Mouse (Mus musculus): ENCODE measurements around the gene AI854703. TPM values are rescaled to one million over a fixed set of nuclear protein-coding genes. Genes with fewer than 3 reads are reported as not detected.
A peak's percentile ranks its signal among the peaks of the same experiment; 100 is the strongest.

The AI854703 gene
- total and polyA plus RNA-seq, 2 experiments = under 0.01 to 0.06 TPM

DNA sequence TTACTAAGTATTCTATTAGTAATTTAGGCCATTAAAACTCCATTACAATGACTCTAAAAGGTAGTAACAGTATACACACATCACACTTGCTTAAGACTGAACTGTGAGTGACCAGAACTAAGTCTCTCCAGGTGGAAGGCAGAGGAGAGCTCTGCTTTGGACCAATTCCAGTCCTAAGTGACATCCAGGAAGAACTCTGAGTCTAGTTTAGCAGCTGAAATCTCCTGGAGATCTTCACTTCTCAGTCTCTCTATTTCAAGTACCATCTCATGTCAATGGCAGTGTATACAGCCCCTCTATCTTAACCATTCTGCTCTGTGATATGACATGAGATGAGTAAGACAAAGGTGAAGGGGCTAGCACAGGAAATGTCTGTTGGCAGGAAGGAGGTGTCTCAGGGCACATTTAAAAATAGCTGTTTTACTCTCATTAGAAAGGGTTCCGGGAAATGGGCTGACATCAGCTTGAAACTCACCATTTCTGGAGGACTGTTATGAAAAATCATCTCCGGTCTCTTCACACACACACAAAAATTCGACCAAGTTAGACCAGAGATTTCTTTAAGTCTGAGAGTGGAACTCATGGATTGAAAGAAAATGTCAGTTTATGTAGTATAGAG is 55.0 kb downstream of the AI854703 start:
- TF ChIP-seq CTCF (IDR thresholded peaks at IDR 0.05; ENCODE audit: low read depth, low read length) (no peak), POLR2A (IDR thresholded peaks at IDR 0.05; ENCODE audit: extremely low read depth, insufficient read depth, low read length) (no peak)
- H3K4me3 ChIP-seq (ENCODE audit: insufficient read depth, low read depth, low read length) = no peak overlapping the region
- peak overlapping the region; percentile 74; the same call in 1 of the 2 replicates for H3K27ac ChIP-seq (replicated peaks; ENCODE audit: insufficient read depth, low read depth, low read length)
- peak; percentile 25 for DNase-seq (ENCODE audit: extremely low read depth, low read depth, low spot score)
- no peaks in the 10 kb centered on the region for H3K27me3 ChIP-seq (ENCODE audit: control insufficient read depth, insufficient read depth, low read length)
- 71% methylated on average over 3 of the region's 3 CpGs for WGBS
- no peak overlapping the region for H3K9ac ChIP-seq (ENCODE audit: low read depth, low read length)
- H3K79me2 ChIP-seq (ENCODE audit: control insufficient read depth, insufficient read depth, low read length) = peaks cover 3% of the 10 kb centered on the region; the same call in 1 of the 2 replicates
- H3K36me3 ChIP-seq (ENCODE audit: control insufficient read depth, insufficient read depth, low read length) = peaks cover 7% of the 10 kb centered on the region
- H3K4me1 ChIP-seq (ENCODE audit: control insufficient read depth, insufficient read depth, low read length) = peaks cover 8% of the 10 kb centered on the region; the same call in 1 of the 2 replicates

- DNase-seq (ENCODE audit: extremely low read depth, low read depth, low spot score) = no peak
- no peak for TF ChIP-seq CTCF (IDR thresholded peaks at IDR 0.05; ENCODE audit: low read depth, low read length)
- no peak for TF ChIP-seq POLR2A (IDR thresholded peaks at IDR 0.05; ENCODE audit: extremely low read depth, insufficient read depth, low read length)
- 79% methylated on average over 4 of the region's 4 CpGs for WGBS
- Histone ChIP-seq H3K36me3 (ENCODE audit: control insufficient read depth, insufficient read depth, low read length) (peaks cover 7% of the 10 kb centered on the region), H3K27ac (replicated peaks; ENCODE audit: insufficient read depth, low read depth, low read length) (peak overlapping the region; percentile 74), H3K9ac (ENCODE audit: low read depth, low read length) (0 out of 2 replicates have a peak overlapping the region, but pooled peaks have one; percentile 62), H3K79me2 (ENCODE audit: control insufficient read depth, insufficient read depth, low read length) (peaks cover 3% of the 10 kb centered on the region; the same call in 1 of the 2 replicates), H3K27me3 (ENCODE audit: control insufficient read depth, insufficient read depth, low read length) (no peaks in the 10 kb centered on the region), H3K4me1 (ENCODE audit: control insufficient read depth, insufficient read depth, low read length) (peaks cover 6% of the 10 kb centered on the region; the same call in 1 of the 2 replicates), H3K4me3 (ENCODE audit: insufficient read depth, low read depth, low read length) (no peak overlapping the region)
Observed at GRCm38 (mm10) chr6:48682271-48682670, 55.7 kb downstream of the AI854703 start.

Other genes with a start within 250 kb of the AI854703 start
- 5.2 and 6.1 TPM in 2 replicates for gene Krba1, start 231.2 kb upstream of the AI854703 start, total RNA-seq (2014; rRNA removed)
- gene Krba1, start 231.2 kb upstream of the AI854703 start, polyA plus RNA-seq (2012; rRNA removed) = 6.6 and 9.2 TPM in 2 replicates
- gene Zfp467, start 180.9 kb upstream of the AI854703 start, total RNA-seq (2014; rRNA removed) = 13.9 and 15.9 TPM in 2 replicates
- gene Zfp467, start 180.9 kb upstream of the AI854703 start, polyA plus RNA-seq (2012; rRNA removed) = 23.0 and 25.7 TPM in 2 replicates
- gene Sspo, start 178.5 kb upstream of the AI854703 start, total RNA-seq (2014; rRNA removed) = 0.47 and 0.83 TPM in 2 replicates
- 1.5 and 2.0 TPM in 2 replicates for gene Sspo, start 178.5 kb upstream of the AI854703 start, polyA plus RNA-seq (2012; rRNA removed)
- 0.37 and 0.47 TPM in 2 replicates for gene Atp6v0e2, start 89.1 kb upstream of the AI854703 start, total RNA-seq (2014; rRNA removed)
- 0.96 and 1.7 TPM in 2 replicates for gene Atp6v0e2, start 89.1 kb upstream of the AI854703 start, polyA plus RNA-seq (2012; rRNA removed)
- 3.2 and 3.3 TPM in 2 replicates for gene Lrrc61, start 72.0 kb upstream of the AI854703 start, total RNA-seq (2014; rRNA removed)
- 8.5 and 10.1 TPM in 2 replicates for gene Lrrc61, start 72.0 kb upstream of the AI854703 start, polyA plus RNA-seq (2012; rRNA removed)
- gene Rarres2, start 54.0 kb upstream of the AI854703 start, total RNA-seq (2014; rRNA removed) = 1,102 and 1,282 TPM in 2 replicates
- gene Rarres2, start 54.0 kb upstream of the AI854703 start, polyA plus RNA-seq (2012; rRNA removed) = 1,074 and 1,160 TPM in 2 replicates
- gene Gm45021, start 37.2 kb upstream of the AI854703 start, total RNA-seq (2014; rRNA removed) = not detected in 2 replicates
- gene Gm45021, start 37.2 kb upstream of the AI854703 start, polyA plus RNA-seq (2012; rRNA removed) = not detected in 2 replicates
- 31.1 and 47.2 TPM in 2 replicates for gene Repin1, start 32.9 kb upstream of the AI854703 start, total RNA-seq (2014; rRNA removed)
- 73.6 and 74.7 TPM in 2 replicates for gene Repin1, start 32.9 kb upstream of the AI854703 start, polyA plus RNA-seq (2012; rRNA removed)
- not detected in 2 replicates for gene Gm44965, start 32.8 kb upstream of the AI854703 start, total RNA-seq (2014; rRNA removed)
- gene Gm44965, start 32.8 kb upstream of the AI854703 start, polyA plus RNA-seq (2012; rRNA removed) = not detected in 2 replicates
- gene Zfp775, start 24.7 kb upstream of the AI854703 start, total RNA-seq (2014; rRNA removed) = 0.83 and 1.5 TPM in 2 replicates
- 2.0 and 2.4 TPM in 2 replicates for gene Zfp775, start 24.7 kb upstream of the AI854703 start, polyA plus RNA-seq (2012; rRNA removed)
- gene Gimap8, start 20.5 kb downstream of the AI854703 start, total RNA-seq (2014; rRNA removed) = 6.1 and 6.4 TPM in 2 replicates
- gene Gimap8, start 20.5 kb downstream of the AI854703 start, polyA plus RNA-seq (2012; rRNA removed) = 1.0 and 1.4 TPM in 2 replicates
- gene Gimap9, start 49.4 kb downstream of the AI854703 start, total RNA-seq (2014; rRNA removed) = 11.6 and 12.2 TPM in 2 replicates
- 4.2 and 6.3 TPM in 2 replicates for gene Gimap9, start 49.4 kb downstream of the AI854703 start, polyA plus RNA-seq (2012; rRNA removed)
- gene Gimap4, start 57.8 kb downstream of the AI854703 start, total RNA-seq (2014; rRNA removed) = 11.9 and 15.1 TPM in 2 replicates
- gene Gimap4, start 57.8 kb downstream of the AI854703 start, polyA plus RNA-seq (2012; rRNA removed) = 3.9 and 5.5 TPM in 2 replicates
- gene Gimap6, start 81.5 kb downstream of the AI854703 start, total RNA-seq (2014; rRNA removed) = 13.9 and 19.1 TPM in 2 replicates
- 2.6 and 2.8 TPM in 2 replicates for gene Gimap6, start 81.5 kb downstream of the AI854703 start, polyA plus RNA-seq (2012; rRNA removed)
- not detected in 2 replicates for gene Gm28053, start 91.8 kb downstream of the AI854703 start, total RNA-seq (2014; rRNA removed)
- not detected in 2 replicates for gene Gm28053, start 91.8 kb downstream of the AI854703 start, polyA plus RNA-seq (2012; rRNA removed)
- gene Gimap7, start 91.9 kb downstream of the AI854703 start, total RNA-seq (2014; rRNA removed) = 0.37 and 0.47 TPM in 2 replicates
- gene Gimap7, start 91.9 kb downstream of the AI854703 start, polyA plus RNA-seq (2012; rRNA removed) = 0.19 and 0.35 TPM in 2 replicates
- 4.1 and 5.0 TPM in 2 replicates for gene Gimap1, start 112.3 kb downstream of the AI854703 start, total RNA-seq (2014; rRNA removed)
- 2.5 TPM in 2 replicates for gene Gimap1, start 112.3 kb downstream of the AI854703 start, polyA plus RNA-seq (2012; rRNA removed)
- 1.2 and 3.3 TPM in 2 replicates for gene Gimap5, start 119.4 kb downstream of the AI854703 start, total RNA-seq (2014; rRNA removed)
- gene Gimap5, start 119.4 kb downstream of the AI854703 start, polyA plus RNA-seq (2012; rRNA removed) = 2.8 and 3.3 TPM in 2 replicates
- gene Gimap3, start 144.1 kb downstream of the AI854703 start, total RNA-seq (2014; rRNA removed) = 1.7 and 1.9 TPM in 2 replicates
- gene Gimap3, start 144.1 kb downstream of the AI854703 start, polyA plus RNA-seq (2012; rRNA removed) = 1.5 and 3.1 TPM in 2 replicates
- 71.4 and 98.0 TPM in 2 replicates for gene Tmem176a, start 214.2 kb downstream of the AI854703 start, total RNA-seq (2014; rRNA removed)
- gene Tmem176a, start 214.2 kb downstream of the AI854703 start, polyA plus RNA-seq (2012; rRNA removed) = 225 and 241 TPM in 2 replicates
- gene Tmem176b, start 214.7 kb downstream of the AI854703 start, total RNA-seq (2014; rRNA removed) = 92.9 and 152 TPM in 2 replicates
- 392 and 394 TPM in 2 replicates for gene Tmem176b, start 214.7 kb downstream of the AI854703 start, polyA plus RNA-seq (2012; rRNA removed)
- gene Aoc1, start 246.1 kb downstream of the AI854703 start, total RNA-seq (2014; rRNA removed) = 0.09 and 0.20 TPM in 2 replicates
- 0.14 and 0.17 TPM in 2 replicates for gene Aoc1, start 246.1 kb downstream of the AI854703 start, polyA plus RNA-seq (2012; rRNA removed)

Measured in liver, adult 2 months (tissue).